Mouse (Mus musculus) stomach, postnatal 0 days (tissue): Measurements from ENCODE around the gene Ceacam1.

ENCODE experiments used
- CTCF ChIP-seq: IDR thresholded peaks from 2 replicates; pipeline ENCODE4 v1.5.1; 2016; ENCODE audit warnings: antibody characterized with exemption, low read depth, mild to moderate bottlenecking, moderate library complexity
- EP300 ChIP-seq: optimal IDR thresholded peaks from 2 replicates; pipeline ENCODE3; 2016; ENCODE audit warnings: antibody characterized with exemption

- TF ChIP-seq CTCF (no peak), EP300 (no peak)
These were observed 45.0 kb downstream of the Ceacam1 start for GRCm38 (mm10) chr7:25432381-25432780.
